Mouse (Mus musculus) cerebellum, postnatal 25 days (tissue): Measurements from ENCODE around the gene Cdk19.

Experiments
- DNase-seq, 2 experiments: peaks; one replicate each; pipeline ENCODE4 v3.0.0; 2021; ENCODE audit warnings: mixed read lengths in 2 of 2

The Cdk19 gene

GRCm38 (mm10) chr10:40339351-40339964 lies at the start of gene Cdk19:
Cdk19 (plus strand) TSS chr10:40339564.
- no peak for DNase-seq

- DNase-seq = no peak
Measured at GRCm38 (mm10) chr10:40292640-40293039, 46.7 kb upstream of the Cdk19 start.

GRCm38 (mm10) chr10:40300648-40301171 lies 38.7 kb upstream of the Cdk19 start:
- DNase-seq = peak; percentile 82 to 86

- DNase-seq = peak; percentile 77 to 78
Measured at GRCm38 (mm10) chr10:40301181-40302075, 37.9 kb upstream of the Cdk19 start.

GRCm38 (mm10) chr10:40302140-40302985 lies 37.0 kb upstream of the Cdk19 start, which contains the start of gene Amd1:
Amd1 (minus strand) TSS chr10:40302186.
- peak; percentile 100 for DNase-seq

GRCm38 (mm10) chr10:40305989-40306388 lies 33.4 kb upstream of the Cdk19 start:
- no peak for DNase-seq

DNA sequence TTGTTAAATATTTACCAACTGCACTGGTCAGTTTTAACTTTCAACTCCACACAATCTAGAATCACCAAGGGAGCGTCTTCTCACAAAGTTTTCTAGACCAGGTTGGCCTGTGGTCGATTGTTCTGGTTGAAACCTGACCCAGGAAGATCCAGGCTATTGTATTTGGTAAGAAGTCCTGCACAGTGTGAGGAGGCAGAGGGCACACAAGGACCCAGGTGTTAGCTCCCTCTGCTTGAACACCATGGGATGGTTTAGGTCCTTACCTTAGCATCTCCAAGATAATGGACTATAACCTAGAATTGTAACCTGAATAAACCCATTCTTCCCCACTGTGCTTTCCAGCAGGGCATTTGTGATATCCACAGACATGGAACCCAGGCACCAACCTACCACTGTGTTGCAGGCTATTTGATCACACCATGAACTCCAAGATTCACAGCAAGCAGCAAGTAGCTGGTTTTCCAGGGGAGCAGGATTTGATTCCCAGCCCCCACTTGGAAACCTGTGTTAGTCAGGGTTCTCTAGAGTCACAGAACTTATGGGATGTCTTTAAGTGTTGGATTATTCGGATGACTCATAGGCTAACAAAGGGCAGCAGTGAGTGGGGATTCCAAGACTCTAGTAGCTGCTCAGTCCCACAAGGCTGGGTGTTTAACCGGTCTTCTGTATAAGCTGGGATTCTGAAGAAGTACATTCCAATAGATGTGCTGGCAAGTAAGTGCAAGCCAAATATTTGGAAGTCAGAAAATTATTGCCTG lies 31.4 kb upstream of the Cdk19 start:
- no peak for DNase-seq

GRCm38 (mm10) chr10:40309884-40310635 lies 29.3 kb upstream of the Cdk19 start:
- DNase-seq = no peak

DNA sequence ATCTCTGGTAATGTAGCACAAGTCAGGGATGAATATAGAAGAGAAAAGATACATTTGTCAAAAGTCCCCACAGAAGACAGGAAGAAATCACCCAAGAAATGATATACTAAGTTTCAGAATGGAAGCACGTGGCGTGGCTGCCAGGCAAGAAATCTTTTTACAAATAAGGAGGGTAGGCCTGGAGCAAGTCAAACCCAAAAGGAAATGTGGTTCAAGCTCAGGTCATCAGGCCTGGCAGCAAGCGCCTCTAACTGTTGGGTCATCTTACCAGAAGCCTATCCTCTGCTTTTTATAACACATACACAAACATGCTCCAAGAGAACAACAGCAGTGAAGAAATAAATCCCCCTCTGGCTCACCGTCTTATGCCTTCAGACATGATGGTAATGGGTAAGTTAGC lies 26.6 kb upstream of the Cdk19 start:
- no peak for DNase-seq

GRCm38 (mm10) chr10:40316841-40317585 lies 22.4 kb upstream of the Cdk19 start:
- no peak for DNase-seq

DNA sequence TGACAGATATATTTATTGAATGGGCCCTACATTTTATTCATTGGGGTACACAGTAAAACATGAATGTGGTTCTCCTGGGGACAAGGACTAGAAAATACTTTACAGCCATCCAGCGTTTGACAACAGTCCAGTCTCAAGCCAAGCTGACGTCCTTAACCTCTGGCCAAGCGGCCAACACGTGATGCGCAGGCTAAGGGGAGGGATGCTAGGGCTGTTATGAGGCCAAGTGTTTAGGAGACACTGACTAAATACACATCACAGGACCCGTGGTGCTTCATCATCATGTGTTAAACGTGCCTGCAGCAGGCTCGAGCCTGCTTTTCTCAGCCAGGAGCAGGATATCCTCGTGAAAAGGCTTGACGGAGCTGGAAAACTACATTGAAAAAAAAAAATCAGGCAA lies 19.1 kb upstream of the Cdk19 start:
- DNase-seq = no peak

GRCm38 (mm10) chr10:40328004-40328551 lies 11.3 kb upstream of the Cdk19 start:
- no peak for DNase-seq

- no peak for DNase-seq
Measured at GRCm38 (mm10) chr10:40330262-40330661, 9.1 kb upstream of the Cdk19 start.

DNA sequence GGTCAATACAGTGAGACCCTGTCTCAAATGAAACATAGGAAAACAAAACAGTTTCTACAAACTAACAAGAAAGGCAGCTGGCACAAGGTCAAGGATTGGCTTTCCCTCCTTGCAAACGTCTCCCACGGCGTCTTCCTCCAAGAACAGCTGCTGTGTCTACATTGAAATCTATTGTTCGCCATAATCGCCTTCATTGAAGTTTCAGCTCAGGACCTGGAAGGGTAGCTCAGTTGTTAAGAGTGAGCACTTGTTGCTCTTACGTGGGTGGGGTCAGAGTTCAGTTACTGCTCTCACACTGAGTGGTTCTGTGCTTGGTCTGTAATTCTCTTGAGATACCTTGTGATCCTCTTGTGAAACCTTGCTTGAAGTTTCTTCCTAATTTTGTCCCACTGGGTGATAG lies 6.5 kb upstream of the Cdk19 start:
- no peak for DNase-seq

DNA sequence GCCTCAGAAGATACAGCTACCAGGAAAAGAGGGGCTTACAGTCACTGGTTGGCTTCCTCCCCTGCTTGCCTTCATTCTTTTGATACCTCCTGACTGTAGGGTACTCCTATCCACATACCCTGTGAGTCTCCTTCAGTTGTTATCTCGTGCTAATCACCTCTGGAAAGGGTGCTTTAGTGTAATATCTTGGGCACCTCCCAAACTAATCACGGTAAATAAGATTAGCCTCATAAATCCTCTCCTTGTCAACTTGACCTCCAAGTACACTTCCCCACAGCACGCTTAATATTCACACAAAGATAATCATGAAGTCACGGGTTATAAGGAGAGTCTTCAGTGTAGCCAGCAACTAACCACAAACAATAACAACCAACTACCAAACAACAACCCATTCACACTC lies 2.7 kb downstream of the Cdk19 start:
- no peak for DNase-seq

- no peak for DNase-seq
Measured at GRCm38 (mm10) chr10:40346776-40347403, 7.5 kb downstream of the Cdk19 start.

GRCm38 (mm10) chr10:40347461-40347954 lies 8.1 kb downstream of the Cdk19 start:
- DNase-seq = no peak

DNA sequence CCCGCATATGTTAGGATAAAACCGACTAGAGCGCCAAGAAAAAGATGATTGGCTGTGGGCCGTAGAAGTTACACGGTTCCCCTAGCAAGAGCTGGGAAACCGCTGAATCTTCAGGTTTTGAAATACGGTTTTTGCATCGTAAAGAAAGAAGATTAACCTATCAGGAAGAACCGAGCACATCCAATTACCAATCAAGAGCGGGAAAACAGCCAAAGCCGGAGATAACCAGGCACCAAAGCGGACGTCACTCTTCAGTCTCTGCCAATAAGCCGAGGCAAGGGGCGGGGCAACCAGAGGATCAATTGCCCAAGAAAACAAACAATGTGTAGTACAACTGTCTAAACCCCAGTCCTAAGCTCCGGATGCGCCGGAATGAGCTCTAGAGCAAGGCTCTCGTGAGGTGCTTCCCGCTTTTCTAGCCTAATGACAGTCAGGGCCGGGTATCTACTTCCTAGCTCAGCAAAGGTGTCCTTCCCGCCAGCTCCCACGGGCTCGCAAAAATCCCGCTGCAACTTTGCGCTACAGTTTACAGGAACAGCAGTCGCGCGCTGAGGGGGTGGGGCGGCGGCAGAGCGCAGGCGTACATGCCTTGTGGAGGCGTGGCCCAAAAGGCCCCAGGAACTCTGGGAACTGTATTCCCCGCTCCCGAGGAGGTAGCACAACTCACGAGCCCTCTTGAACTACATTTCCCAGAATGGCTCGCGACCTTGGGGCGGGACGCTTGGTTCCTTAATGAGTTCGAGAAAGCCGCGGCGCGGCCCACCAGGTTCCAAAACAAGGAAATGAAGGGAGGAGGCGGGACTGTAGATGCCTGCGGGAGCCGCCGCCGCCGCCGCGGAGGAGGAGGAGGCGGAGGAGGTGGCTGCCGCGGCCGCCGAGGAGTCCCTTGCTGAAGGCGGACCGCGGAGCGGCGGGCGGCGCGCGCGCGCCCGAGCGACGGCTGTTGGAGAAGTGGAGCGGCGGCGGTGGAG lies 9.5 kb downstream of the Cdk19 start:
- DNase-seq = peak; percentile 96
